8 mouse cellular contexts compared by ENCODE assay signal in genomic region chr3:90213377-90213866, GRCm38 (mm10). TPM values are rescaled to one million over a fixed set of nuclear protein-coding genes. Genes with fewer than 3 reads are reported as not detected.
DNase-seq lines count a peak whose midpoint lies in the region; ATAC-seq and TF ChIP-seq lines count a peak whose summit lies in the region.

Gene Rps27, minus strand, starts transcription at chr3:90213651.
Gene Rab13, plus strand, starts transcription at chr3:90213695.

- H3K4me2 ChIP-seq in forebrain, embryonic 12.5 days, result peak within 1 kb of the TSS; percentile 86
- peak within 1 kb of the TSS; percentile 91 for H3K4me2 ChIP-seq in liver, postnatal 0 days (ENCODE audit: low read depth, low read length)
- peak within 1 kb of the TSS; percentile 95 for H3K4me2 ChIP-seq in neural tube, embryonic 14.5 days (ENCODE audit: low read depth, low read length)

- peak within 1 kb of the TSS; percentile 93 for H3K4me3 ChIP-seq in E14TG2a.4 (replicated peaks; ENCODE audit: low read length)
- peak within 1 kb of the TSS; percentile 84 for H3K4me3 ChIP-seq in forebrain, embryonic 12.5 days (replicated peaks)
- H3K4me3 ChIP-seq in liver, postnatal 0 days (ENCODE audit: low read depth, low read length), result peak within 1 kb of the TSS; percentile 87
- H3K4me3 ChIP-seq in neural tube, embryonic 14.5 days (ENCODE audit: low read depth, low read length), result peak within 1 kb of the TSS; percentile 90

- intact Hi-C loops in heart, postnatal 10 days (cut with DNase I), result no loop called here

- H3K36me3 ChIP-seq in E14TG2a.4 (ENCODE audit: insufficient read depth, low read length), result peaks cover 47% of the 10 kb centered on the region
- H3K36me3 ChIP-seq in forebrain, embryonic 12.5 days (replicated peaks), result peaks cover 42% of the 10 kb centered on the region
- peaks cover 26% of the 10 kb centered on the region for H3K36me3 ChIP-seq in liver, postnatal 0 days (replicated peaks; ENCODE audit: insufficient read depth, low read length)
- H3K36me3 ChIP-seq in neural tube, embryonic 14.5 days (ENCODE audit: control insufficient read depth, insufficient read depth, low read length), result peaks cover 34% of the 10 kb centered on the region

- TF ChIP-seq CTCF in E14TG2a.4 (conservative IDR thresholded peaks at IDR 0.05; ENCODE audit: low read length), result no peak
- TF ChIP-seq CTCF in liver, postnatal 0 days (IDR thresholded peaks at IDR 0.05; ENCODE audit: low read depth), result no peak

- ATAC-seq in forebrain, embryonic 12.5 days (ENCODE audit: low FRiP score), result peak; percentile 94
- peak; percentile 94 for ATAC-seq in liver, postnatal 0 days
- ATAC-seq in neural tube, embryonic 14.5 days (ENCODE audit: low read depth), result peak; percentile 94

- peak; percentile 41; the same call in 1 of the 2 replicates for TF ChIP-seq EP300 in liver, postnatal 0 days (IDR thresholded peaks at IDR 0.05; ENCODE audit: low read depth)

- DNase-seq in c-Kit-positive CD71-positive TER-119-positive erythroid progenitor cells, embryonic 14.5 days (ENCODE audit: low spot score), result peak; percentile 91
- peak; percentile 95 for DNase-seq in heart, postnatal 10 days
- peak; percentile 74 for DNase-seq in large intestine, adult 2 months (ENCODE audit: low read depth, low spot score)
- peak; percentile 90 for DNase-seq in liver, postnatal 0 days
- peak; percentile 81 for DNase-seq in testis, postnatal 10 days (ENCODE audit: low spot score)

- H3K9me3 ChIP-seq in E14TG2a.4 (ENCODE audit: low read length), result no peaks in the 10 kb centered on the region
- H3K9me3 ChIP-seq in forebrain, embryonic 12.5 days, result no peaks in the 10 kb centered on the region
- H3K9me3 ChIP-seq in liver, postnatal 0 days (ENCODE audit: low read length), result no peaks in the 10 kb centered on the region
- no peaks in the 10 kb centered on the region for H3K9me3 ChIP-seq in neural tube, embryonic 14.5 days (ENCODE audit: control insufficient read depth, low read length)

- peaks cover 62% of the 10 kb centered on the region for H3K4me1 ChIP-seq in E14TG2a.4 (replicated peaks; ENCODE audit: low read depth, low read length)
- peaks cover 24% of the 10 kb centered on the region for H3K4me1 ChIP-seq in forebrain, embryonic 12.5 days
- H3K4me1 ChIP-seq in liver, postnatal 0 days (ENCODE audit: insufficient read depth), result peaks cover 15% of the 10 kb centered on the region
- peaks cover 21% of the 10 kb centered on the region for H3K4me1 ChIP-seq in neural tube, embryonic 14.5 days (ENCODE audit: control insufficient read depth, insufficient read depth, low read length)

- peak within 1 kb of the TSS; percentile 86 for H3K27ac ChIP-seq in forebrain, embryonic 12.5 days
- peak within 1 kb of the TSS; percentile 90 for H3K27ac ChIP-seq in liver, postnatal 0 days (ENCODE audit: low read depth)
- peak within 1 kb of the TSS; percentile 84 for H3K27ac ChIP-seq in neural tube, embryonic 14.5 days (ENCODE audit: low read depth, low read length)

- H3K9ac ChIP-seq in forebrain, embryonic 12.5 days, result peak within 1 kb of the TSS; percentile 88
- H3K9ac ChIP-seq in liver, postnatal 0 days (replicated peaks), result peak within 1 kb of the TSS; percentile 90
- H3K9ac ChIP-seq in neural tube, embryonic 14.5 days (replicated peaks; ENCODE audit: low read depth, low read length), result peak within 1 kb of the TSS; percentile 79

- under 1% methylated on average over 42 of the region's 42 CpGs for WGBS in forebrain, embryonic 12.5 days
- under 1% methylated on average over 42 of the region's 42 CpGs for WGBS in large intestine, adult 2 months
- under 1% methylated on average over 38 of the region's 42 CpGs for WGBS in liver, postnatal 0 days (ENCODE audit: insufficient replicate concordance)
- under 1% methylated on average over 42 of the region's 42 CpGs for WGBS in neural tube, embryonic 14.5 days

- no peaks in the 10 kb centered on the region for H3K27me3 ChIP-seq in E14TG2a.4 (ENCODE audit: insufficient read depth, low read length)
- no peaks in the 10 kb centered on the region for H3K27me3 ChIP-seq in forebrain, embryonic 12.5 days
- no peaks in the 10 kb centered on the region for H3K27me3 ChIP-seq in liver, postnatal 0 days (ENCODE audit: insufficient read depth, low read length)
- no peaks in the 10 kb centered on the region for H3K27me3 ChIP-seq in neural tube, embryonic 14.5 days (ENCODE audit: control insufficient read depth, insufficient read depth, low read length)

RNA-seq across cellular contexts. Expression of gene Rps27, which starts in this region (rescaled TPM):
- polyA plus RNA-seq in forebrain, embryonic 12.5 days (2016; fragmentation: Nextera tagmentation; extraction: Ambion mirVana), result 943 and 1,078 TPM in 2 replicates
- total RNA-seq in heart, postnatal 10 days (2021), result 1,000 to 10,000 TPM; 1,084 to 1,156 TPM
- 2,294 and 2,765 TPM in 2 replicates for polyA plus RNA-seq in large intestine, adult 2 months (2012; rRNA removed)
- polyA plus RNA-seq in liver, postnatal 0 days (2015; fragmentation: Nextera tagmentation; extraction: Ambion mirVana), result 821 and 885 TPM in 2 replicates
- polyA plus RNA-seq in neural tube, embryonic 14.5 days (2014; fragmentation: Nextera tagmentation; extraction: Ambion mirVana), result 896 and 936 TPM in 2 replicates

RNA-seq across cellular contexts. Expression of gene Rab13, which starts in this region (rescaled TPM):
- 22.6 and 23.3 TPM in 2 replicates for polyA plus RNA-seq in forebrain, embryonic 12.5 days (2016; fragmentation: Nextera tagmentation; extraction: Ambion mirVana)
- 10 to 100 TPM; 12.3 to 14.4 TPM for total RNA-seq in heart, postnatal 10 days (2021)
- polyA plus RNA-seq in large intestine, adult 2 months (2012; rRNA removed), result 2.9 and 3.6 TPM in 2 replicates
- 4.9 and 6.1 TPM in 2 replicates for polyA plus RNA-seq in liver, postnatal 0 days (2015; fragmentation: Nextera tagmentation; extraction: Ambion mirVana)
- 8.0 and 12.4 TPM in 2 replicates for polyA plus RNA-seq in neural tube, embryonic 14.5 days (2014; fragmentation: Nextera tagmentation; extraction: Ambion mirVana)

Comparison
In these comparisons a context has a peak if more than half of its experiments do, and no peak if none do; other contexts are left out.
1. Peak in every context shown above with its lines: DNase-seq, ATAC-seq, H3K4me3 ChIP-seq and H3K27ac ChIP-seq.